Mouse (Mus musculus): ENCODE data around the gene Rnf215.

GRCm38 (mm10) chr11:4105444-4105843 is 29.6 kb upstream of the Rnf215 start:
- TF ChIP-seq CTCF (IDR thresholded peaks at IDR 0.05; ENCODE audit: low read depth, low read length) (no peak), EP300 (IDR thresholded peaks at IDR 0.05; ENCODE audit: insufficient read depth, low read depth, low read length) (no peak)

Data from ES-Bruce4 (cell line).